Mouse (Mus musculus) adrenal gland, postnatal 14 days (tissue): ENCODE data around the gene Ctcf. TPM values are rescaled to one million over a fixed set of nuclear protein-coding genes. Genes with fewer than 3 reads are reported as not detected.
"Not testable (repeated sequence)": the region's sequence is repeated elsewhere in the genome, so short reads cannot be mapped to it uniquely, and the experiment has no call there.

Source experiments
- DNase-seq: peaks from one replicate; pipeline ENCODE4 v3.0.0; 2021; ENCODE audit warnings: mixed read lengths
- long read RNA-seq, 2 experiments: library from polyadenylated mRNA; stranded (forward); transcript quantifications; one replicate each; pipeline ENCODE4 v2.0.0; 2021
- total RNA-seq: library from RNA; stranded (reverse); gene quantifications from 2 replicates; pipeline ENCODE4 v1.2.3, GENCODE M21; 2021

Ctcf gene
- total RNA-seq: 58.4 and 70.4 TPM in 2 replicates
- long read RNA-seq, experiment 1, transcript Ctcf-201 (12 exons, 3,782 nt): major isoform, 5 of 25 reads
- long read RNA-seq, experiment 1, partial matches to known transcripts: 5 of 25 reads
- long read RNA-seq, experiment 1, other reads (novel, unspliced or antisense): 15 of 25 reads
- long read RNA-seq, experiment 2, partial matches to known transcripts: 5 of 14 reads
- long read RNA-seq, experiment 2, other reads (novel, unspliced or antisense): 5 of 14 reads

DNA sequence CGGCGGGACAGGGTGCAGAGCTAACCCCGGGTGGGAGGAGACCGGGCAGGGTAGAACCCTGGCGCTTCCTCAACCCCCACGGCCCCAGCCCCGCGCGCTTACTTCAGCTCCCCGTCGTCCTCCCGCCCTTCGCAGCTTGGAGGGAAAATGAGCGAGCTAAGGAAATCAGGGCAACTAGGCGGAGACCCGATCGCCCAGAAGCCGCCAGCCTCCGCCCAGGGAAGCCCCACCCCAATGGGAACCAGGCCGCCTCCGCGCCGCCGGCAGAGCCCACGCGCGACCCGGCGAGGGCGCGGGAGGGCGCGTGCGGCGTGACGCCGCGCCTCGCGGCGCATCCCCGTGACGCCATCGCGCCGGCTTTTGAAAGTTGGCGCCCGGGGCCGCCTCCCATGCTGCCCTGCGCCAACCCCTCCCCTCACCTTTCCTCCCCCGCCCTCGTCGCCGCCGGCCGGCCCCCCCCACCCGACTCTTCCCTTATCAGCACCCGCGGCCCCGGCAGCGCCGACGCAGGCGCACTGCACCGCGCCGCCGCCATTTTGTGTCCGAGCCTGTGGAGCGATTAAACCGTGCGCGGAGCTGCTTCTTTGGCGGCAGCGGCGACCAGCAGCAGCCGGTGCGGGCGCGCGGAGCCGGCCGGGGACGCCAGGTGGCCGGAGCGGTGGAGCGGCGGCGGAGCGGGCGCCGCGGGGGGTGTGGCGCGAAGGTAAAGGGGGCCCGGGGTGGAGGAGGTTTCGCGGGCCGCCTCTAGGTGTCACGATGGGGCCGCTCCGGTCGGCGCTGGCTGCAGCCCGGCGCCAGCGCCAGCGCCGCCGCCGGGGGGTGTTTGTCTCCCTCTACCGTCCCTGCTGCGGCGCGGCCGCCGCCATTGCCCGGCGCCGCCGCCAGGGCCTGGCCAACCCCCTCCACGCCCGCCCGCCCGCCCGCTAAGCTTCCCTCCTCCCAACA, at the start of gene Ctcf:
Gene Ctcf, plus strand, starts transcription at position 551 of the 945 bp plus-strand sequence.
- peak; percentile 96 for DNase-seq

DNA sequence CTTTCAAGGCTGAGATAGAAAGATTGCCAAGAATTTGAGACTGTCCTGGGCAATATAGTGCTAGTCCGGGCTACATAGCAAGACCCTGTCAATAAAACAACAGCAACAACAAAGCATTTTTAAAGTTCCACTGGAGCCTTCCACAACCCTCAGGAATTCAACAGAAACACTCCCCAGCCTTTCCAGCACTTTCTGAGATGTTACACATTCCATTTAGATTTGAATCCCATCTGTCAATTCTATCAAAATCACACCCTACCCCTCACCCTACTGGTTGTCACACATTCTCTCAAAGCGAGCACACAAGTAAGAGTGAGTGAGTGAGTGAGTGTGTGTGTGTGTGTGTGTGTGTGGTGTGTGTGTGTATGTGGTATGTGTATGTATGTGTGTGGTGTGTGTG, 43.9 kb upstream of the Ctcf start:
- no peak for DNase-seq

DNA sequence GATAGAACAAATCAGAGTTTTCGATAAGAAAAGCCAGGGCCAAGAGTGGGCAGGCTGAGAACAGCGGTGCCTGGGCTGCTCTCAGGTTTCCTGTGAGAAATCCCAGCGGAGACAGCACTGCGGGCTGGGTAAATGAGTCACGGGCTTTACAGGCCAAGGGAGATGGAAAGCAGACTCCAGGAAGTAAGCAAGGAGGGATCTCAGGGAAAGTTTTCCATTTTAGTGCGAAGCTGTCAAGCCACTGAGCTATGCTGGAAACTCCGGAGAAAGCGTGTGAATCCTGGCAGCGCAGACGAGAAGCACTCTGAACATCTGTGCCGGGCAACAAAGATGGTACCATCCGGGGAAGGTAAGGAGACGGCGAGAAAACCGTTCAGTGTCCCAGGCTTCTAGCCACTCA, 42.5 kb upstream of the Ctcf start:
- DNase-seq: peak; percentile 71

DNA sequence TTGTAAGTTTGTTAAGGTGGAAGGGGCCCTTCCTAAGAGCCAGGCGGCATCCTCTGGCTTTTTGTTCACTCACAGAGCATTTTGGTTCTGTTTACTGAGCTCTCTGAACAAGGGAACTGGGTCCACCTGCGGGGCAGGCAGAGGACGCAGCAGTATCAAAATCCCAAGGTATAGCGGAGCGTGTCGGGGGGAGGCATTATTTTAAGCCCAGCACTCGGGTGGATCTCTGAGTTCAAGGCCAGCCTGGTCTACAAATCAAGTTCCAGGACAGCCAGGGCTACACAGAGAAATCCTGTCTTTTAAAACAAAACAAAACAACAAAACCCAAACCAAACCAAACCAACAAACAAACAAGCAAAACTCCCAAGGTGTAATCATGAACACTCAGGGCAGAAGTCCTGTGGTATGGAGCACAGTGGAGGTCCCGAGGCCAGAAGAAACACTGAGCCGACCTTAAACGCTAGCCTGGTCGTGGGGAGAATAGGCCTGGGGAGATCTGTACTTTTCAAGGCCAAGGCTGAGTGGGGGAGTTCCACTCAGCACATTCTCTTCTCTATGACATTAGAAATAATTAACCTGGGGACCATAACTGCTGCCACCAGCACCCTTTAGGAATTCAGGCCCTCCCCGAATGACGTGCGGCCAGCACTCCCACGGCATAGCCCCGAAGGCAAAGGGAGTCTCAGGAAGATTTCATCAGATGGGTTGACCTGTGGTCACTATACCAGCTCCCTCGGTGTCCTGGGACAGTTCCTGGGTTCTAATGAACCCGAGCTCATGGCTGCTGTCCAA, 41.7 kb upstream of the Ctcf start:
- DNase-seq: no peak

DNA sequence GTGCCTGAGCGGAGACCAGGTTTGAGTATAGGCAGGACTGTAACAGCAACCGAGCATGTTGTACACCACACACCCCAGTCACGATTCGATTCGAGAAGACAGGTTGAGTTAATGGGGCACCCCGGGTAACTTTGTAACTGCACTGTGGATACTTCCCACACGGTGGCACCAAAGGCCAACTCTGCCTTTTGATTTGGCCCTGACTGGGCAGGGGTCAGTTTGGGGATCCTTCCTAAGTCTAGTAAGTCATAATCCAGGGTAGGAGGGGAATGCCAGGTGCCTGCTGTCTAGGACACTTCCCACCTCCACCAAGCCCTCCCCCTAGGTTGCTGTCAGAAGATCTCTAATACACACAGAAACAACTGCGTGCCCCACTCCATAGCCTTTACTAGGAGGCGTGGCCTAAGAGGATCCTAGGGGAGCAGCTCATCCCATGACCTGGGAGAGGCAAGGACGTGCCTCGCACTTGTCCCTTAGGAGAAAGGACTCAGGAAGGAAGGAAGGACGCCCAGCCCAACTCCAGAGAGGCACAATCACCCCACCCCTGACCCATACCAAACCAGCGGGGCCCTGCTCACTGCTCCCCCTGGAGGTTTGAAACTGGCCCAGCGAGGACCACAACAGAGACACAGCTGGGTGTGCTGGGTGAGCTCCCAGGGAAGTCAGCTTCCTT, 39.9 kb upstream of the Ctcf start:
- DNase-seq: peak; percentile 81

DNA sequence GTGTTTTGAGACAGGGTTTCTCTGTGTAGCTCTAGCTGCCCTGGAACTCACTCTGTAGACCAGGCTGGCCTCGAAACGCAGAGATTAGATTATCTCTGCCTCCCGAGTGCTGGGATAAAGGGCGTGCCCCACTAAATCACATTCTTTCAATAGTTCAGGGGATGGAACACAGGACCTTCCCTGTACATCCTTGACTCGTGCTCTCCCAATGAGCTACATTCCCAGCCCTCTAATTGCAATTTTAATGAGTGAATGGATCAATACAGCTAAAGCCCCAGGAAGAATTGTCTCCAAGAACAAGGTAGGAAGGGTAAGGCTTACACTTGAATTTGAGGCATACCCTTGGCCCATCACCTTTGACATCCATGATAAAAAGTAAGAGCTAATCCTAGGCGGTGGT, 37.6 kb upstream of the Ctcf start:
- DNase-seq: no peak

DNA sequence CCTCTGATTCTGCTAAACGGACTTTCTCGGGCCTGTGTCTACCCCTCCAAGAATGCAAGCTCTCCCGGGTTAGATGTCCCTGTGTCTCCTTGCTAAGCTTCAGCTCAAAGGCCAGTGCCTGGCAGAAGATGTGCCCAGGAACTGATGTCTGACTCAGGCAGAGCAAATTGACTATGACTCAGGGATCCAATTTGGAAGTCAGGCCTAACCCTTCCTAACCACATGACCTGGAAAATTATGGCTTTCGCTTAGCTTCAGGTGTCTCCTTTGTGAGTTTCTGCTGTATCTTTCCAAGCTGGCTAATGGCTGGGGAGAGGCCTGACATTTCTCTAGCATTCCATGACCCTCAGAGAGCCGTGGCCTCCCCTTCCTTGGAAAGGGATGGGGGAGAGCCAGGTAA, 35.1 kb upstream of the Ctcf start:
- no peak for DNase-seq

DNA sequence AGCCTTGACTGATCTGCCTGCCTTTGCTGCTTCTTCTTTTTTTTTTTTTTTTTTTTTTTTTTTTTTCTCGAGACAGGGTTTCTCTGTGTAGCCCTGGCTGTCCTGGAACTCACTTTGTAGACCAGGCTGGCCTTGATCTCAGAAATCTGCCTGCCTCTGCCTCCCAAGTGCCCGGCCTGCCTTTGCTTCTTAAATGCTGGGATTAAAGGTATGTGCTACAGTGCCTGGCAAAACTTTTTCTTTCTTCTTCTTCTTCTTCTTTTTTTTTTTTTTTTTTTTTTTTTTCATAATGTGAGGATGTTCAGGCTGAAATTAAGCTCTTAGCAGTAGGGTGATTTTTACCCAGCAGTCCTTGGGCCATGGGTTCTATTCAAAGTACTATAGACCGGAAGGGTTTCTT, 33.8 kb upstream of the Ctcf start:
- DNase-seq: not testable (repeated sequence)

DNA sequence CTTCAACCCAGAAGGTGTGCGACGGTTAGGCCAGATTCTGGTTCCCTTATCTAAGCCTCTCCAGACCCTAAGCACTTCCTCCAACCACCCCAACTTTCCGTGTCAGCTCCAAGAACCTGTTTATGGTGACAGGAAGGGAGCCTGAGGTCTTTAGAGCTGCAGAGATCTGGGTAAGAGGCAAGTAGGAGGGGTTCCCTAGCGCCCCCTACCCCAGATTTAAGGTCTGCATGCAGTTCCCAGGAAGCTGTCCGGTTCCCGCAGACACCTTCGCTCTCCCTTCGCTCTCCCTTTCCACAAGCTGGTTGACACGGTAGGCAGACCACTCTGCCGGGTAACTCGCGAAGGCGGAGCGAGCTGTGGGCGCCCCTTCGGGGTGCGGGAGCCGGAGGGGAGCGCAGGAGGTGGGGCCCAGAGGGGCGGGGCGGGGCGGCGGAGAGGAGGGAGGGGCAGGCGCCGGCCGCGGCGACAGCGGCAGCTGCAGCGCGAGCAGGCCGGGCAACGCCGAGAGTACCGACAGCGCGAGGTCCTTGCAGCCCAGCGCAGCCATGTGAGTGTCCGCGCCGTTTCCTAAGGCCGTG, 31.5 kb upstream of the Ctcf start, which contains the start of gene Ripor1:
Gene Ripor1, plus strand, starts transcription at position 452 of the 578 bp plus-strand sequence.
- peak; percentile 89 for DNase-seq

DNA sequence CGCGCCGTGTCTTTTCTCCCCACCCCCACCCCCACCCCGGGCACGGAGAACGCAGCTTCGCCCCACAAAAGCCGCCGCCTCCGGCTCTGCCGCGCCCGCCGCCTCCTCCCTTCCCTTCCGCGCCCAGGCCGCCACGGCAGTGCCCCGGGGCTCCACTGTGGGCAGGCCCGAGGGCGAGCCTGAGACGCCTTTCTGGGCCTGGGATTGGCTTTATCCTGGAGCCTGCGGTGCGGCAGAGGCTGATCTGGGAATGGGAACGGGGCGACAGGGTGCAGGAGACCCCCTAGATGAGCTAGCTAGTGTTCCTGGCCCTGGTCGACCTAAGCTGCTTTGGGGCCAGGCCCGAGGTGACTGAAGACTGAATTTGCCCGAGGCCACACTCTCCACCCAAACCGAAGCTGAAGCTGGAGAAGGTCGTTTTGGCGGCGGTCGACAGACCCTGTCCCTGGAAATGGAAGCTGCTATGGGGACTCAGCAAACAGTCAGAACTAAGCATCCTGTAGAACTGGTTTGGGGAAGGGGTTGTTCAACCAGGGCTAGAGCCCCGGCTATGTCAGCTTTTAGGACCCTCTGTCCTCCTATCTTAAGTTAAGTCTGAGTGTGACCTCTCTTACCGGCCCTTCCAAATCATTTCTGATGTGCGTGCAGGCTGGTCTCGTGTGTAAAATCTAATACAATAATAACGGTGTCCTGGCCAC, 30.7 kb upstream of the Ctcf start:
- DNase-seq: peak; percentile 74

DNA sequence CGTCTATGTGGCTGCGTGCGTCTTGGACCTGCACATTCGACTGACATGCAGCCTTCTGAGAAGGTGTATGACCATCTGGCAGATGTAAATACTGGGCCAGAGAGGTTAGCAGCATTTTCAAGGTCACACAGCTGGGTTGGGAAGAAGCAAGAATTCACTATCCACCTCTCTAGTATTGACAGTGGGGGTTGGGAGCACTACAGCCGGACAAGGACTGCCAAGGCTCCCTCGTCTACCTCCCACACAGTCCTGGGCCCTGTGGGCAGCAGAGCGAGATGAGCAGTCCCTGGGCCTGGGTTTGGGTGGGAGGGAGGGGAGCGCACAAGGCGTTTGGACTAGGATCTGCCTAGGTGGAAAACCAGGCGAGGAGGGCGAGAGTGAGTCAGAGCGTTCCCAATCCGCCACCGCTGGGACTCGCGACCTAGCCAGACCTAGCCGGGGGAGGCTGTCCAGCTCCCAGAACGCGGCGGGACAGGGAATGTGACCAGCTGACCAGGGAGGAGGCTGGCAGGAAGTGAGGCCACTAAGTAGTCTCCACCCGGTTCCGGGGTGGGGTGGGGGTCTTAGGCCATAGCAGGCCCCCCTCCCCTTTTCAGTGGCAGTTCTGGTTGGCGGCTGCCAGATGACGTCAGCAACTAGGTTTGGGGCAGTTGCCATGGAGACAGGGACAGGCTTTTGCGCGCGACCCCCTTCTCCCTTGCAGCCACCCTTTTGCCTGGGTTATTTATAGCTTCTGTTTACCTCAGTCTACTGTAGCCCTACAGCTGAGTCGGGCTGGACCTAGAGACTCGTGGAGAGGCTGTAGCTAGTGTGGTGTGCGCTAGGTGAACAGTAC, 30.0 kb upstream of the Ctcf start:
- DNase-seq: peak; percentile 92

DNA sequence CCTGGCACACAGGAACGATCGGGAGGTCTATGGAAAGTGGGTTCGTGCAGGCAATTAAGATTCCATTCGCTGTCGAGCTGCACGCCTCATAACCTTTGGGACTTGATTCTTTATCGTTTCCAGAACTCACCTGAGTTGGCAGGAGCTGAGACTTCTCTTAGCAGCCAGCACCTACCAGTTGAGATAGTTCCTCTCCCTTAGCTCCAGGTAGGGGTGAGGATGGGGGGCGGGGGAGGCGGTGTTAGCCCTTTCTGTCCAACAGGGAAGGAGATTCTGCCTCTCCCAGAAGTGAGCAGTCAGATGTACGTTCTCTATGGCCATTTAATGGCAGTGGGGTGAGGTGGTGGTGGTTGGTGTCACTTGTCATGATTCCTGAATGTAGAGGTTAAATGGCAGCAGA, 29.3 kb upstream of the Ctcf start:
- no peak for DNase-seq

DNA sequence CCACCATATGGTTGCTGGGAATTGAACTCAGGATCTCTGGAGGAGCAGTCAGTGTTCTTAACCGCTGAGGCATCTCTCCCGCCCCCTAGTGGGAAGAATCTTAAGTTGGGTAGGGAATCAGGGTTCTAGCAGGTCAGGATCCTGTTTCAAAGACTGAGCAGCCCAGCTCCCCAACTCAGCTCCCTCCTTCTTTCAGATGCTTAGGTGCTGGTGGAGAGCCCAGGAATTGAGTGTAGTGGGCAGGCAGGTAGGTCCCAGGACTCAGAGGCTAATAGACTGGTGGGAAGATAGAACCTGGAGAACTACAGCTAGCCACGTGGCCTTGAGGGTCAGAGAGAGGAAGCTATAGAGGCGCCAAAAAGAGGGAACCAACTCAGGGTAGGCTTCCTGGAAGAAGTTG, 28.7 kb upstream of the Ctcf start:
- peak; percentile 64 for DNase-seq

DNA sequence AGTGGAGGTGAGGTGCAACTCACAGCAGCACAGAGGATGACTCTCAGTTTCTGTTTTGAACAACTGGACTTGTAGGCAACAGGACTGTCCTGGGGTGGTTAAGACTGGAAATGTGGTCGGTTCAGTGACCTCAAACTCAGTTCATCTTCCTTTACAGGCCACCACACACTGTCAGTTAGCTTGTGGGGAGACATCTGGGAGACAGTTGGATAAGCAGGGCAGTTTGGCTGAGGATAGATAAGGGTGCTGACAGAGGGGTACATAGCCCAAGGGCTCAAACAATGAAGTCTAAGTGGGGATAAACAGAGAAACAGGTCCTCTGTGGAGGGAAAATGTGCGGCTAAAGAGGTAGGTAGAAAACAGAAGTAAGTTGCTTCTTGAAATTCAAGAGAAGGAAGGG, 27.0 kb upstream of the Ctcf start:
- DNase-seq: no peak

DNA sequence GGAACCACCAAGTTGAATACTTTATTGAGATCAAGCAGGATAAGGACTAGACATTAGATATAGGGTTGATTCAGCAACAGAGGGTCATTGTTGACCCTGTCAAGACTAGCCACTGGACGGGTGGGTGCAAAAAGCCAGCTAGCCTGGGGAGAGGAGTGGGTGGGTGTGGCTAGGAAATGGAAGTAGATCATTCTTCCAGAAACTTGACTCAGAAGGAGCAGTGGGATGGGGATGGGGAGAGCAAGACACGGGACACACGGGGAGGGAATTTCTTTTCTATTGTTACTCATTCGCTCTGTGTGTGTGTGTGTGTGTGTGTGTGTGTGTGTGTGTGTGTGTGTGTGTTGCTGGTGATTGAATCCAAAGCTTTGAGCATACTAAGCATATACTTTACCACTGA, 26.6 kb upstream of the Ctcf start:
- no peak for DNase-seq

DNA sequence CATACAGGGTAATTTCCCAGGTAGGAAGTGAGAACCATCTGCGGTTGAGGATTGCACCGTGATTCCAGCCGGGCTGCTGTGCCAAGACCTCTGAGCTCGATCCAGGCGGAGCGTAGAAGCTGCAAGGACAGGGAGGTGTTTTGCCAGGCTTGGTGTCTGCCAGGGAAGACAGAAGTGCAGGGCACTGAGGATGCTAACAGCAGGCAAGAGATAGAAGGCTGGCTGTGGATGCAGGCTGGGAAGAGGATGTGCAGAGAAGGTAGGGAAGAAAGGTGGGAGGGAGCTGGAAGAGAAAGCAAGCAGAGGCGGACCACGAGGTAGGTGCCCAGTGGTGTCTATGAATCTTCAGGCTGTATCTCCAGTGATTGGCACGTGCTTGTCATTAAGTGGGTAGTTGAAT, 24.5 kb upstream of the Ctcf start:
- no peak for DNase-seq

DNA sequence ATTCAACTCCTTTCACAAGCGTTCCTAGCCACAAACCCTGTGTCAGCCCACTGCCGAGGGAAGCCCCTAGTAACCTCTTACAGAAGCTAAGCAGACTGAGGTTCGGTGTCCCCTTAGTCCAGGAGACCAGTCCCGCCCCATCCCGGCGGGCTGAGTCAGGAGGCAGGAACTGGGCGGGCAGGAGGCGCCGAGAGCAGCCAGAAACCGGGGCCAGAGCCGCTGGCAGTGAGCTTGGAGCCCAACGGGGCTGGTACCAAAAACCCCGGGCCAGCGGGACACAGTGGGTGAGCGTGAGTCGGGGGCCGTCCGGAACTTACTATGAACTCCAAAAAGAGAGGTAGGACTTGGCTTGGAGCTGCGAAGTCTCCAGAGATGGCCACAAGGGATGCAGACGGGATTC, 23.3 kb upstream of the Ctcf start:
- DNase-seq: peak; percentile 83

DNA sequence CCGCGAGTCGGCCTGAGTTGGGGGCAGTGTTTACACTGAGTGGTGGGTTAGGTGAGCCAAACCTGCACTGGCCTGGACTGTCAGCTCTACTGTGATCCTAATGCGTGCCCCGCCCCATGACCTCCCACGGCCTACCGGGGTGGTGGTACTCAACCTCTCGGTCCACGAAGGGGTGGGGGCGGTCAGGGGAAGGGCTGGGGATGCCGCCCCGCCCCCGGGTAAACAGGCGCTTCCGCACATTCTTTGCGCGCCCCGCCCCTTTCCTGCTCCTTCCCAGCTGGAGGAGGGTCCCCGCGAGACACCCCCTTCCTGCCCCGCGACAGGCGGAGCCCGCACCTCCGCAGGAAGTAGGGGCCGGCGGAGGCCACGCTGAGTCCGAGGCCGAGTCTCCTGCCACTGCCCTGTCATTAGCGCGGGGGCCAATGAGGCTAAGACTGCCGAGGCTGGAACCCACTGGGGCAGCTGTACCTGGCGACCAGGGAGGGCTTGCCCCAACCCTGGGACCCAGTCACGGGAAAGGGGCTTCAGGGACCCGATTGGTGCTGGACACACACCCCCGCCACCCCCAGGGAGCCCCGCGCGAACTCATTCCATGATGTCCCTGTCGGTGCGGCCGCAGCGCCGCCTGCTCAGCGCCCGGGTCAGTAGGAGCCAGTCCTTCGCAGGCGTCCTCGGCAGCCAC, 22.4 kb upstream of the Ctcf start:
- peak; percentile 87 for DNase-seq

DNA sequence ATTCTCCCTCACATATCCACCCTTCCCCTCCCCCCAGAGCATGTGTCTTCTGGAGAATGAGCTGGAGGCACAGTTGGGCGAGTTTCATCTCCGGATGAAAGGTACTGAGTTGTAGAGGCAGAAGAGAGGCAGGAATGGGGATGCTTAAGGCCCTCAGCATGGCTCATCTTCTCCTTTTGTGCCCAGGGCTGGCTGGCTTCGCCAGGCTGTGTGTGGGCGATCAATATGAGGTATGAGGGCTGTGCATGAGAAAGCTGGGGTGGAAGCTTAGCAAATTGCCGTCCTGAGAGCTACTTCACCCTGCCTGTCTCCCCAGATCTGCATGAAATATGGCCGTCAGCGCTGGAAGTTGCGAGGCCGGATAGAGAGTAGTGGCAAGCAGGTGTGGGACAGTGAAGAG, 20.4 kb upstream of the Ctcf start:
- DNase-seq: no peak
